Comparison of ENCODE assay signal across 8 mouse cellular contexts in the genomic region with DNA sequence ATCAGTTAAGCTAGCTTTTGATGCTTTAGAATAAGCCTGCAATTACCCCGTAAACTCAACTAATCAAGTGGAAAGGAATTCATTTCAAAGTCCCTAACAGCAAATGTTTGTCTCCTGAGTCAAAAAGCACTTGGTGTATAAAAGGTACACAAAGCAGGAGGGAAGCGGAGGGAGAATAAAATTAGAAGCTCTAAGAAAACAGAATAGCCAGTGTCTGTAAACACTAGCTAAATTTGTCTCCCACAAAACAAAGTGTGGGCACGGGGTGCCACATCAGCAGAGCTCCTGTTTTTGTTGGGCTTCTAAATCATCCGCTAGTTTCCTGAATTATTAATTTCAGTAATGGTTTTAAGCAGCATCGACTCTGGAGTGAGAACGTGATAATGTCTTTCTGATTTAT. TPM values are rescaled to one million over a fixed set of nuclear protein-coding genes. Genes with fewer than 3 reads are reported as not detected.
DNase-seq lines count a peak whose midpoint lies in the region; ATAC-seq lines count a peak whose summit lies in the region.

No protein-coding gene starts in this region.

- no peak for ATAC-seq in limb, embryonic 15.5 days (ENCODE audit: insufficient number of reproducible peaks, low FRiP score, low TSS enrichment, low read depth)

- no peaks in the 10 kb centered on the region for H3K27me3 ChIP-seq in limb, embryonic 15.5 days

- no peaks in the 10 kb centered on the region for H3K36me3 ChIP-seq in limb, embryonic 15.5 days

- H3K9ac ChIP-seq in limb, embryonic 15.5 days: peak overlapping the region; percentile 94; the same call in 1 of the 2 replicates

- no peaks in the 10 kb centered on the region for H3K9me3 ChIP-seq in limb, embryonic 15.5 days

- H3K27ac ChIP-seq in limb, embryonic 15.5 days: peak overlapping the region; percentile 98

- peak overlapping the region; percentile 67 for H3K4me2 ChIP-seq in limb, embryonic 15.5 days

- H3K4me1 ChIP-seq in limb, embryonic 15.5 days: peaks cover 7% of the 10 kb centered on the region

- peak overlapping the region; percentile 87 for H3K4me3 ChIP-seq in limb, embryonic 15.5 days

- WGBS in limb, embryonic 15.5 days: 14% methylated on average over 6 of the region's 6 CpGs

- peak; percentile 4 for DNase-seq in embryo, embryonic 11 days
- DNase-seq in embryo, embryonic 10.5 days (ENCODE audit: low spot score): no peak
- peak; percentile 21 for DNase-seq in retina, embryonic 14.5 days (ENCODE audit: low spot score)
- DNase-seq in retina, postnatal 1 day: no peak
- no peak for DNase-seq in adrenal gland, postnatal 14 days
- no peak for DNase-seq in cerebellum, adult 9-11 months
- no peak for DNase-seq in cerebellum, postnatal 14 days

RNA-seq across cellular contexts. Expression of a gene that starts 1.4 kb away (rescaled TPM):
- 20.9 and 25.0 TPM in 2 replicates for polyA plus RNA-seq in limb, embryonic 15.5 days (2015; fragmentation: Nextera tagmentation; extraction: Ambion mirVana)
- total RNA-seq in adrenal gland, postnatal 14 days (2021): 62.9 and 71.5 TPM in 2 replicates

Comparison
In these comparisons a context has a peak if more than half of its experiments do, and no peak if none do; other contexts are left out.
1. DNase-seq: peak in embryo, embryonic 11 days (single experiment) and retina, embryonic 14.5 days (single experiment); none in embryo, embryonic 10.5 days (single experiment), retina, postnatal 1 day (single experiment), adrenal gland, postnatal 14 days (single experiment), cerebellum, adult 9-11 months (single experiment) and cerebellum, postnatal 14 days (0 of 2).